Mouse (Mus musculus): ENCODE measurements around the gene Tmem151a. TPM values are rescaled to one million over a fixed set of nuclear protein-coding genes. Genes with fewer than 3 reads are reported as not detected.

Gene Tmem151a
- polyA plus RNA-seq, 1 experiment from 2014 or later, result 10.1 TPM

- 3% methylated on average over 20 of the region's 20 CpGs for WGBS
- Histone ChIP-seq H3K27ac (replicated peaks) (peak overlapping the region; percentile 39), H3K9me3 (no peaks in the 10 kb centered on the region), H3K27me3 (peaks cover 55% of the 10 kb centered on the region), H3K4me1 (replicated peaks) (peaks cover 56% of the 10 kb centered on the region), H3K4me3 (peak overlapping the region; percentile 43), H3K36me3 (no peaks in the 10 kb centered on the region), H3K4me2 (peak overlapping the region; percentile 76), H3K9ac (peak overlapping the region; percentile 68)
- ATAC-seq (ENCODE audit: low read depth), result peak; percentile 7
Measured at GRCm38 (mm10) chr19:5072389-5073019, 12.8 kb downstream of the Tmem151a start.

- Histone ChIP-seq H3K9ac (peak overlapping the region; percentile 68), H3K36me3 (no peaks in the 10 kb centered on the region), H3K4me2 (peak overlapping the region; percentile 76), H3K4me3 (peak overlapping the region; percentile 43), H3K27me3 (peaks cover 62% of the 10 kb centered on the region), H3K27ac (replicated peaks) (peak overlapping the region; percentile 79), H3K4me1 (replicated peaks) (peaks cover 62% of the 10 kb centered on the region), H3K9me3 (no peaks in the 10 kb centered on the region)
- ATAC-seq (ENCODE audit: low read depth), result peak; percentile 78
- WGBS, result under 1% methylated on average over 39 of the region's 40 CpGs
Measured at GRCm38 (mm10) chr19:5071545-5072369, 13.6 kb downstream of the Tmem151a start.

DNA sequence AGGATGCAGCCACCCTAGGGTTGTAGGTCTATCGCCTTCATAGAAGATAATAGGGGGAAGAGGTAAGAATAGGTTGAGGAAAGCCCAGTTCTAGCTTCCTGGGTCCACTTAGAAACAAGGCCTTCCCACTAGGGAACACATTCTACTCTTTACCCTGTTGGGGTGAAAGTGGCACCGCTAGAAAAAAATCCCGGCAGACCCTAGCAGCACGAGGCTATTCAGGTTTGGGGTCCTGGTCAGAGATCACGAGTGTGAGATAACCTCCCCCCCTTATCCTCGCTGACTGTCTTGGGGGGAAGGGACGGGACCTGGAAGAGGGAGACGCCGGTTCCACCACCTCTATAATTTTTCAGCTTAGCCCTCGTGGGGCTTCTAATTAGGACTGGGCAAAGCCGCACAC is 14.3 kb downstream of the Tmem151a start:
- Histone ChIP-seq H3K9me3 (no peaks in the 10 kb centered on the region), H3K27me3 (peaks cover 65% of the 10 kb centered on the region), H3K4me2 (peak overlapping the region; percentile 76), H3K27ac (replicated peaks) (peak overlapping the region; percentile 79), H3K4me1 (replicated peaks) (peaks cover 62% of the 10 kb centered on the region), H3K4me3 (peak overlapping the region; percentile 43), H3K36me3 (no peaks in the 10 kb centered on the region), H3K9ac (peak overlapping the region; percentile 68)
- ATAC-seq (ENCODE audit: low read depth), result peak; percentile 0; the same call in 1 of the 2 replicates
- WGBS, result 10% methylated on average over 11 of the region's 11 CpGs

GRCm38 (mm10) chr19:5069978-5070377 is 15.4 kb downstream of the Tmem151a start:
- H3K4me1 ChIP-seq (replicated peaks), result peaks cover 68% of the 10 kb centered on the region
- ATAC-seq (ENCODE audit: low read depth), result no peak
- no peaks in the 10 kb centered on the region for H3K9me3 ChIP-seq
- peak overlapping the region; percentile 43; the same call in 1 of the 2 replicates for H3K4me3 ChIP-seq
- H3K36me3 ChIP-seq, result no peaks in the 10 kb centered on the region
- H3K27me3 ChIP-seq, result peaks cover 70% of the 10 kb centered on the region
- WGBS, result 84% methylated on average over 7 of the region's 7 CpGs
- peak overlapping the region; percentile 76 for H3K4me2 ChIP-seq
- H3K9ac ChIP-seq, result peak overlapping the region; percentile 8; the same call in 1 of the 2 replicates
- H3K27ac ChIP-seq (replicated peaks), result no peak overlapping the region

GRCm38 (mm10) chr19:5069486-5069885 is 15.8 kb downstream of the Tmem151a start:
- ATAC-seq (ENCODE audit: low read depth), result no peak
- H3K4me2 ChIP-seq, result peak overlapping the region; percentile 76

GRCm38 (mm10) chr19:5068570-5069234 is 16.6 kb downstream of the Tmem151a start:
- peak overlapping the region; percentile 28; the same call in 1 of the 2 replicates for H3K27ac ChIP-seq (replicated peaks)
- 27% methylated on average over 21 of the region's 21 CpGs for WGBS
- peaks cover 69% of the 10 kb centered on the region for H3K4me1 ChIP-seq (replicated peaks)
- no peak for ATAC-seq (ENCODE audit: low read depth)
- H3K36me3 ChIP-seq, result no peaks in the 10 kb centered on the region
- peaks cover 62% of the 10 kb centered on the region for H3K27me3 ChIP-seq
- peak overlapping the region; percentile 76 for H3K4me2 ChIP-seq
- H3K9me3 ChIP-seq, result no peaks in the 10 kb centered on the region
- H3K9ac ChIP-seq, result peak overlapping the region; percentile 77
- peak overlapping the region; percentile 43 for H3K4me3 ChIP-seq

More at GRCm38 (mm10) chr19:5069486-5069885, 15.8 kb downstream of the Tmem151a start:
- Histone ChIP-seq H3K9ac (0 out of 2 replicates have a peak overlapping the region, but pooled peaks have one; percentile 77), H3K4me1 (replicated peaks) (peaks cover 69% of the 10 kb centered on the region), H3K27me3 (peaks cover 70% of the 10 kb centered on the region), H3K36me3 (no peaks in the 10 kb centered on the region), H3K9me3 (no peaks in the 10 kb centered on the region), H3K4me3 (peak overlapping the region; percentile 43; the same call in 1 of the 2 replicates), H3K27ac (replicated peaks) (no peak overlapping the region)
- 82% methylated on average over 5 of the region's 5 CpGs for WGBS

GRCm38 (mm10) chr19:5067867-5068569 is 17.3 kb downstream of the Tmem151a start, which contains the start of gene Cd248:
Gene Cd248 (plus strand): TSS chr19:5068078.
- peak within 1 kb of the TSS; percentile 77 for H3K9ac ChIP-seq
- WGBS, result under 1% methylated on average over 54 of the region's 56 CpGs
- H3K36me3 ChIP-seq, result no peaks in the 10 kb centered on the region
- peak within 1 kb of the TSS; percentile 76 for H3K4me2 ChIP-seq
- H3K4me3 ChIP-seq, result peak within 1 kb of the TSS; percentile 43
- peak; percentile 9; the same call in 1 of the 2 replicates for ATAC-seq (ENCODE audit: low read depth)
- H3K9me3 ChIP-seq, result no peaks in the 10 kb centered on the region
- peaks cover 58% of the 10 kb centered on the region for H3K27me3 ChIP-seq
- peak within 1 kb of the TSS; percentile 43 for H3K27ac ChIP-seq (replicated peaks)
- H3K4me1 ChIP-seq (replicated peaks), result peaks cover 69% of the 10 kb centered on the region

GRCm38 (mm10) chr19:5067040-5067799 is 18.1 kb downstream of the Tmem151a start:
- 9% methylated on average over 15 of the region's 15 CpGs for WGBS
- Histone ChIP-seq H3K27me3 (peaks cover 58% of the 10 kb centered on the region), H3K4me3 (peak overlapping the region; percentile 43), H3K27ac (replicated peaks) (peak overlapping the region; percentile 43), H3K4me1 (replicated peaks) (peaks cover 61% of the 10 kb centered on the region), H3K9me3 (no peaks in the 10 kb centered on the region), H3K9ac (peak overlapping the region; percentile 38; the same call in 1 of the 2 replicates), H3K4me2 (peak overlapping the region; percentile 76), H3K36me3 (no peaks in the 10 kb centered on the region)
- ATAC-seq (ENCODE audit: low read depth), result no peak

DNA sequence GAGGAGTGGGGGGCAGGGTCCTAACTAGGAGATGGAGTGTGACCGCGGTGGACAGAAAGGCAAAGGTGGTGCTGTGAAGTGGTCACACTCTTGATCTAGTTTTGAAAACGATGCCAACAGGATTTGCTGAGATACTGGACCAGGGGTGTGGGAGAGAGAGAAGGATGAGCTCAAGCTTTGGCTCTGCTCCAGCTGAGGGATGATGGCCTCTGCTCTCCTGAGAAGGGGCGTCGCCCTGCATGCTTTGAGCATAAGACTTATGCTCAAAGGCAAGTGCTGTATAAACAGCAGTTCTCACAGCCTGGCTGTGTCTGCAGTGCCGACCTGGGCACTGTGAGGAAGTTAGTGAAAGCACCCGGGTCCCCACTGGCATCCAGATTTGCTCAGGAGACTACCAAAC is 20.2 kb downstream of the Tmem151a start:
- peak overlapping the region; percentile 6; the same call in 1 of the 2 replicates for H3K9ac ChIP-seq
- 75% methylated on average over 7 of the region's 7 CpGs for whole genome bisulfite sequencing
- no peak overlapping the region for H3K27ac ChIP-seq (replicated peaks)
- peaks cover 53% of the 10 kb centered on the region for H3K4me1 ChIP-seq (replicated peaks)
- H3K4me3 ChIP-seq, result no peak overlapping the region
- H3K9me3 ChIP-seq, result no peaks in the 10 kb centered on the region
- peaks cover 52% of the 10 kb centered on the region for H3K27me3 ChIP-seq
- no peaks in the 10 kb centered on the region for H3K36me3 ChIP-seq
- no peak overlapping the region for H3K4me2 ChIP-seq
- ATAC-seq (ENCODE audit: low read depth), result no peak

DNA sequence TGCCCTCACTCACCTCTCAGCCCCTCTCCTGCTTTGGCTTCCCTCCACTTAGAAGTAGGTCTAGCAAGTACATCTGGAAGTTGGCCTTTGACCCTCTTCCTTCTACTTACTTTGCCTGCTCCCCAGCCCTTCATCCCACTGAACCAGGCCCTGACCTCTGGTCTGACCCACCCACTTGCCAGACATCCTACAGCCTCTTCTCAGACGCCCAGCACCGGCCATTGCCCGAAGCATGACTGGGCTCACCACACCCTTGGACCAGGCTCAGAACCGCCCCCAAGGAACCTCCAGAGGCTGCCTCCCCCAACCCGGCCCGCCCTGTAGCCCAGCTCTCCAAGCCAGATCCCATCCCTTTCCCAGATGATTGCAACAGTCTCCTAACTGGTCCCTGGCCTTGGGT is 22.9 kb downstream of the Tmem151a start:
- Histone ChIP-seq H3K4me3 (no peak overlapping the region), H3K27me3 (peaks cover 27% of the 10 kb centered on the region), H3K4me2 (no peak overlapping the region), H3K4me1 (replicated peaks) (peaks cover 38% of the 10 kb centered on the region), H3K36me3 (no peaks in the 10 kb centered on the region), H3K9me3 (no peaks in the 10 kb centered on the region), H3K27ac (replicated peaks) (no peak overlapping the region), H3K9ac (no peak overlapping the region)
- no peak for ATAC-seq (ENCODE audit: low read depth)
- 78% methylated on average over 6 of the region's 6 CpGs for WGBS

GRCm38 (mm10) chr19:5062041-5062440 is 23.3 kb downstream of the Tmem151a start:
- WGBS, result 88% methylated on average over 5 of the region's 5 CpGs
- no peak for ATAC-seq (ENCODE audit: low read depth)

More at GRCm38 (mm10) chr19:5062041-5062440, 23.3 kb downstream of the Tmem151a start:
- Histone ChIP-seq H3K4me1 (replicated peaks) (peaks cover 34% of the 10 kb centered on the region), H3K9me3 (no peaks in the 10 kb centered on the region), H3K9ac (no peak overlapping the region), H3K4me3 (no peak overlapping the region), H3K27ac (replicated peaks) (no peak overlapping the region), H3K4me2 (no peak overlapping the region), H3K36me3 (no peaks in the 10 kb centered on the region), H3K27me3 (peaks cover 23% of the 10 kb centered on the region)
